21 mouse cellular contexts compared by ENCODE assay signal in the genomic region with DNA sequence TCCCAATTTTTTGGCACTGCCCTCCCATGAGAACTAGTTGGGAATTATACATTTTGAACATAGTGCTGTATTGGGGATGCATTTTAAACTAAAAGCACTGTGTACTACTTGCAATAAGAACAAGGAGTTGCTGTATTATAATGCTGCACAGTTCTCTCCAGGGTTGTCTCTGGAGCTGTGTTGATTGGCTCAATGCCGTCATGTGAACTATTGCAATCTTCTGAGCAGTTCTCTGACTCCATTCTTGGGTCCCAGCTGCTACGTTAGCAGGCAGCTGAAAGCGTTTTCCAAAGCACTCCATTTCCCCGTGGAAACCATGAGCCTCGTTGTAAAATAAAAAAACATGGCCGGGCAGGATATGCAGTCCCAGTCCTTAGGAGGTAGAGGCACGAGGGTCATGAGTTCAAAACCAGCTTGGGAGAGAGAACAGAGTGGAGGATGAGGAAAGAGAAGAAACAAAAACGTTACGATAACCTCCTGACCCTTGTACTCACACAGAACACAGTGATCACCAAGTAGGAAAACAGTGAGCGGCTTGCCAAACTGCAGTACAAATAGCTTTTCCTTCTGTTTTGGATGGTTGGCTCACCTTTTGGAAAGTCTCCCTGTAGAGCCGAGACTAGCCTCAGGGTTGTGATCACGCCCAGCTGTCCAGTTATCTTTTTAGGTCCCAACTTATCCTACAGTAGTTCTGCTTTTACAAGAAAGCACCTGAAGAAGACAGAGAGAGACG.
A peak's percentile ranks its signal among the peaks of the same experiment; 100 is the strongest.
DNase-seq lines count a peak whose midpoint lies in the region; ATAC-seq and TF ChIP-seq lines count a peak whose summit lies in the region.
"Had no signal": no experiment of that assay in that cellular context is flagged by ENCODE, and none has a peak within 500 bp of the region (broad histone marks: within the 10 kb centered on the region; RNA-seq: fewer than 3 reads in every experiment).

No protein-coding gene starts in this region.

- no peak for TF ChIP-seq POLR2A in MEL (IDR thresholded peaks at IDR 0.05; ENCODE audit: control insufficient read depth in 1 of 2, insufficient read depth in 1 of 2, low read depth in 1 of 2, low read length in 2 of 2, poor library complexity in 1 of 2)

- no peak for TF ChIP-seq EP300 in MEL (IDR thresholded peaks at IDR 0.05; ENCODE audit: low read depth in 1 of 2, low read length in 2 of 2)

- no peak for TF ChIP-seq RAD21 in MEL (IDR thresholded peaks at IDR 0.05; ENCODE audit: low read depth, low read length)

- H3K9ac ChIP-seq in forebrain, postnatal 0 days, result no peak overlapping the region
- H3K9ac ChIP-seq in forebrain, embryonic 12.5 days, result no peak overlapping the region
- no peak overlapping the region for H3K9ac ChIP-seq in hindbrain, embryonic 16.5 days (ENCODE audit: low read depth, low read length)
- H3K9ac ChIP-seq in hindbrain, embryonic 11.5 days (ENCODE audit: low read depth, low read length), result no peak overlapping the region
- H3K9ac ChIP-seq in MEL (ENCODE audit: control insufficient read depth, low read depth, low read length, poor library complexity, severe bottlenecking), result no peak overlapping the region
- no peak overlapping the region for H3K9ac ChIP-seq in liver, embryonic 16.5 days (ENCODE audit: low read depth, low read length)
- H3K9ac ChIP-seq: embryonic facial prominence, embryonic 12.5 days; kidney, embryonic 15.5 days; limb, embryonic 13.5 days; lung, embryonic 14.5 days; midbrain, embryonic 13.5 days; neural tube, embryonic 12.5 days had no signal

- no peaks in the 10 kb centered on the region for H3K9me3 ChIP-seq in forebrain, postnatal 0 days (ENCODE audit: low read length)
- H3K9me3 ChIP-seq in forebrain, embryonic 12.5 days, result no peaks in the 10 kb centered on the region
- H3K9me3 ChIP-seq in hindbrain, embryonic 16.5 days (ENCODE audit: control insufficient read depth, low read length), result no peaks in the 10 kb centered on the region
- no peaks in the 10 kb centered on the region for H3K9me3 ChIP-seq in hindbrain, embryonic 11.5 days (ENCODE audit: control insufficient read depth, low read length)
- no peaks in the 10 kb centered on the region for H3K9me3 ChIP-seq in MEL (replicated peaks; ENCODE audit: insufficient read depth, low read length)
- no peaks in the 10 kb centered on the region for H3K9me3 ChIP-seq in liver, embryonic 16.5 days (replicated peaks; ENCODE audit: control insufficient read depth, low read length)
- H3K9me3 ChIP-seq: embryonic facial prominence, embryonic 12.5 days; heart, embryonic 10.5 days; kidney, embryonic 15.5 days; limb, embryonic 13.5 days; megakaryocyte, embryonic 14.5 days; midbrain, embryonic 13.5 days; neural tube, embryonic 12.5 days had no signal

- no peaks in the 10 kb centered on the region for H3K4me1 ChIP-seq in forebrain, postnatal 0 days (ENCODE audit: insufficient read depth)
- no peaks in the 10 kb centered on the region for H3K4me1 ChIP-seq in forebrain, embryonic 12.5 days
- no peaks in the 10 kb centered on the region for H3K4me1 ChIP-seq in hindbrain, embryonic 16.5 days (ENCODE audit: control insufficient read depth, insufficient read depth, low read depth, low read length)
- no peaks in the 10 kb centered on the region for H3K4me1 ChIP-seq in hindbrain, embryonic 11.5 days (replicated peaks; ENCODE audit: control insufficient read depth, insufficient read depth, low read length)
- no peaks in the 10 kb centered on the region; a peak in 1 of 4 replicates for H3K4me1 ChIP-seq in MEL (ENCODE audit: control insufficient read depth in 1 of 2, insufficient read depth in 2 of 2, low read length in 2 of 2)
- no peaks in the 10 kb centered on the region for H3K4me1 ChIP-seq in liver, embryonic 16.5 days (ENCODE audit: control insufficient read depth, low read depth, low read length)
- H3K4me1 ChIP-seq: embryonic facial prominence, embryonic 12.5 days; midbrain, embryonic 13.5 days; neural tube, embryonic 12.5 days had no signal

- no peaks in the 10 kb centered on the region for H3K79me2 ChIP-seq in MEL (ENCODE audit: control insufficient read depth, insufficient read depth, low read length, poor library complexity)

- no peak overlapping the region for H3K27ac ChIP-seq in forebrain, postnatal 0 days (ENCODE audit: low read depth, low read length)
- no peak overlapping the region for H3K27ac ChIP-seq in forebrain, embryonic 12.5 days
- no peak overlapping the region for H3K27ac ChIP-seq in hindbrain, embryonic 16.5 days (ENCODE audit: low read depth, low read length)
- H3K27ac ChIP-seq in hindbrain, embryonic 11.5 days (ENCODE audit: low read depth, low read length), result no peak overlapping the region
- no peak overlapping the region for H3K27ac ChIP-seq in MEL (ENCODE audit: control insufficient read depth, low read depth, low read length)
- H3K27ac ChIP-seq in liver, embryonic 16.5 days (ENCODE audit: low read length), result no peak overlapping the region
- H3K27ac ChIP-seq: embryonic facial prominence, embryonic 12.5 days; heart, embryonic 10.5 days; kidney, embryonic 15.5 days; limb, embryonic 13.5 days; midbrain, embryonic 13.5 days; neural tube, embryonic 12.5 days had no signal

- H3K4me2 ChIP-seq in forebrain, postnatal 0 days (ENCODE audit: low read depth), result no peak overlapping the region
- no peak overlapping the region for H3K4me2 ChIP-seq in forebrain, embryonic 12.5 days
- H3K4me2 ChIP-seq in hindbrain, embryonic 16.5 days (ENCODE audit: low read length), result no peak overlapping the region
- no peak overlapping the region for H3K4me2 ChIP-seq in hindbrain, embryonic 11.5 days (replicated peaks; ENCODE audit: low read depth, low read length)
- H3K4me2 ChIP-seq in liver, embryonic 16.5 days (ENCODE audit: low read depth, low read length), result no peak overlapping the region
- H3K4me2 ChIP-seq: embryonic facial prominence, embryonic 12.5 days; kidney, embryonic 15.5 days; limb, embryonic 13.5 days; lung, embryonic 14.5 days; midbrain, embryonic 13.5 days; neural tube, embryonic 12.5 days had no signal

- TF ChIP-seq CTCF in forebrain, postnatal 0 days (IDR thresholded peaks at IDR 0.05; ENCODE audit: low read depth), result no peak
- TF ChIP-seq CTCF in MEL (IDR thresholded peaks at IDR 0.05 in 2 of 3, conservative IDR thresholded peaks at IDR 0.05 in 1 of 3; ENCODE audit: control insufficient read depth in 1 of 3, insufficient read depth in 1 of 3, low read depth in 2 of 3, low read length in 3 of 3, poor library complexity in 1 of 3, severe bottlenecking in 1 of 3), result no peak

- WGBS in forebrain, postnatal 0 days, result 66% methylated on average over 13 of the region's 13 CpGs
- 78% methylated on average over 13 of the region's 13 CpGs for WGBS in forebrain, embryonic 12.5 days
- 73% methylated on average over 13 of the region's 13 CpGs for WGBS in hindbrain, embryonic 16.5 days
- WGBS in hindbrain, embryonic 11.5 days, result 66% methylated on average over 13 of the region's 13 CpGs
- WGBS in liver, embryonic 16.5 days (ENCODE audit: insufficient replicate concordance), result 58% methylated on average over 13 of the region's 13 CpGs

- H3K36me3 ChIP-seq in forebrain, postnatal 0 days (ENCODE audit: insufficient read depth), result no peaks in the 10 kb centered on the region
- H3K36me3 ChIP-seq in forebrain, embryonic 12.5 days (replicated peaks), result no peaks in the 10 kb centered on the region
- no peaks in the 10 kb centered on the region for H3K36me3 ChIP-seq in hindbrain, embryonic 16.5 days (ENCODE audit: control insufficient read depth, insufficient read depth, low read length)
- H3K36me3 ChIP-seq in hindbrain, embryonic 11.5 days (ENCODE audit: control insufficient read depth, insufficient read depth, low read length), result no peaks in the 10 kb centered on the region
- H3K36me3 ChIP-seq in MEL (ENCODE audit: control insufficient read depth in 1 of 2, insufficient read depth in 2 of 2, low read length in 2 of 2), result no peaks in the 10 kb centered on the region
- H3K36me3 ChIP-seq in liver, embryonic 16.5 days (ENCODE audit: control insufficient read depth, insufficient read depth), result no peaks in the 10 kb centered on the region
- H3K36me3 ChIP-seq: embryonic facial prominence, embryonic 12.5 days; kidney, embryonic 15.5 days; limb, embryonic 13.5 days; midbrain, embryonic 13.5 days; neural tube, embryonic 12.5 days had no signal

- no peaks in the 10 kb centered on the region for H3K27me3 ChIP-seq in forebrain, postnatal 0 days (ENCODE audit: insufficient read depth, low read length)
- H3K27me3 ChIP-seq in forebrain, embryonic 12.5 days, result no peaks in the 10 kb centered on the region
- no peaks in the 10 kb centered on the region for H3K27me3 ChIP-seq in hindbrain, embryonic 16.5 days (replicated peaks; ENCODE audit: control insufficient read depth, insufficient read depth, low read length)
- no peaks in the 10 kb centered on the region for H3K27me3 ChIP-seq in hindbrain, embryonic 11.5 days (ENCODE audit: control insufficient read depth, insufficient read depth, low read length)
- no peaks in the 10 kb centered on the region for H3K27me3 ChIP-seq in MEL (ENCODE audit: control insufficient read depth in 1 of 2, insufficient read depth in 2 of 2, low read length in 2 of 2)
- H3K27me3 ChIP-seq in liver, embryonic 16.5 days (ENCODE audit: control insufficient read depth, insufficient read depth, low read depth, low read length), result no peaks in the 10 kb centered on the region
- H3K27me3 ChIP-seq: embryonic facial prominence, embryonic 12.5 days; kidney, embryonic 15.5 days; limb, embryonic 13.5 days; megakaryocyte, embryonic 14.5 days; midbrain, embryonic 13.5 days; neural tube, embryonic 12.5 days; Patski had no signal

- ATAC-seq in forebrain, postnatal 0 days, result peak; percentile 84; the same call in 1 of the 2 replicates
- ATAC-seq in forebrain, embryonic 12.5 days (ENCODE audit: low FRiP score), result no peak
- peak; percentile 42; the same call in 1 of the 2 replicates for ATAC-seq in hindbrain, embryonic 16.5 days
- no peak for ATAC-seq in hindbrain, embryonic 11.5 days (ENCODE audit: low FRiP score)
- peak; percentile 65 for ATAC-seq in liver, embryonic 16.5 days (ENCODE audit: low read depth)
- ATAC-seq: midbrain, embryonic 13.5 days; Patski had no signal

- no peak overlapping the region for H3K4me3 ChIP-seq in forebrain, postnatal 0 days (ENCODE audit: low read depth, low read length)
- H3K4me3 ChIP-seq in forebrain, embryonic 12.5 days (replicated peaks), result no peak overlapping the region
- no peak overlapping the region for H3K4me3 ChIP-seq in hindbrain, embryonic 16.5 days (ENCODE audit: low read length)
- H3K4me3 ChIP-seq in hindbrain, embryonic 11.5 days (ENCODE audit: low read depth, low read length), result no peak overlapping the region
- no peak overlapping the region for H3K4me3 ChIP-seq in MEL (ENCODE audit: control insufficient read depth in 1 of 2, insufficient read depth in 1 of 2, low read depth in 2 of 2, low read length in 2 of 2)
- no peak overlapping the region for H3K4me3 ChIP-seq in liver, embryonic 16.5 days (ENCODE audit: low read depth, low read length)
- H3K4me3 ChIP-seq: embryonic facial prominence, embryonic 12.5 days; heart, embryonic 10.5 days; kidney, embryonic 15.5 days; limb, embryonic 13.5 days; megakaryocyte, embryonic 14.5 days; midbrain, embryonic 13.5 days; neural tube, embryonic 12.5 days had no signal

- no peak for DNase-seq in forebrain, postnatal 0 days
- no peak for DNase-seq in hindbrain, embryonic 11.5 days (ENCODE audit: low spot score)
- DNase-seq in MEL (ENCODE audit: low read depth, low spot score), result no peak
- DNase-seq in lung, adult 18-20 months, result no peak
- DNase-seq: adrenal gland, adult 2 months; cerebellum, adult 18-20 months; cerebellum, postnatal 14 days; kidney, adult 11 months; kidney, postnatal 36 days; lung, embryonic 14.5 days had no signal

Comparison
In these comparisons a context has a peak if more than half of its experiments do, and no peak if none do; other contexts are left out.
1. ATAC-seq: peak in forebrain, postnatal 0 days (single experiment), hindbrain, embryonic 16.5 days (single experiment) and liver, embryonic 16.5 days (single experiment); none in forebrain, embryonic 12.5 days (single experiment) and hindbrain, embryonic 11.5 days (single experiment).